Mouse (Mus musculus) lung, adult 2 months (tissue): ENCODE results near the gene Pycr1.

Experiments
- CTCF ChIP-seq: fragments of 200-500 bp; IDR thresholded peaks from 2 replicates; pipeline ENCODE4 v1.5.1; 2011; ENCODE audit warnings: mild to moderate bottlenecking, low read length, control low read depth; ENCODE audit not compliant: insufficient read depth
- POLR2A ChIP-seq: fragments of 200-500 bp; IDR thresholded peaks from 2 replicates; pipeline ENCODE4 v1.6.1; 2011; ENCODE audit warnings: low read depth, mild to moderate bottlenecking, control low read depth, low read length, borderline replicate concordance; ENCODE audit errors: extremely low read depth

DNA sequence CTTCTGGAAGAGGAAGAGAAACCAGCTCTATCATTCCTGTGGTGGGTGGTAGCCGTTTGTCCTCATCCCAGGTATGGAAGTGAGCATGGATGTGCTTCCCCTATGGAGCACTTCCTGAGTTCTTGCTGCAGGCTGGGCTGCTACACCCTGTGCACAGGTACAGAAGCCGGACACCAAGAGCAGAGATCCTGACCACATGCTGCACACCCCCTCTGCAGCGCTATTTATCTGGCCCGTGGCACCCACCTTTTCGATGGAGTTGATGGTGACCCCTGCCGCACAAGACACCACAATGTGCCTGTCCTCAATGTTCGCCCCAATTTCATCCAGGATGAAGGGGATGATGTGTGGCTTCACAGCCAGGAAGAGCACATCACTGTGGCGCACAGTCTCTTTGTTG is 1.7 kb downstream of the Pycr1 start:
- TF ChIP-seq POLR2A, result no peak
- TF ChIP-seq CTCF, result no peak
